In genomic region chr2:102147561-102147960, GRCm38 (mm10) we compare ENCODE assay signal across 22 mouse cellular contexts. TPM values are rescaled to one million over a fixed set of nuclear protein-coding genes. Genes with fewer than 3 reads are reported as not detected.
A peak's percentile ranks its signal among the peaks of the same experiment; 100 is the strongest.
DNase-seq lines count a peak whose midpoint lies in the region; ATAC-seq and TF ChIP-seq lines count a peak whose summit lies in the region.
"Had no signal": no experiment of that assay in that cellular context is flagged by ENCODE, and none has a peak within 500 bp of the region (broad histone marks: within the 10 kb centered on the region; RNA-seq: fewer than 3 reads in every experiment).

No protein-coding gene starts in this region.

- TF ChIP-seq CTCF in layer of hippocampus, adult 2 months (conservative IDR thresholded peaks at IDR 0.05), result no peak

- no peak for DNase-seq in hindbrain, embryonic 10.5 days (ENCODE audit: low spot score)
- DNase-seq in neural tube, embryonic 11.5 days (ENCODE audit: low spot score), result no peak
- no peak for DNase-seq in neural tube, embryonic 10.5 days (ENCODE audit: extremely low spot score, low spot score)
- no peak for DNase-seq in layer of hippocampus, adult 2 months (ENCODE audit: low spot score in 2 of 2)
- no peak for DNase-seq in adrenal gland, adult 2 months
- DNase-seq: cerebellum, adult 2 months; gastrocnemius, postnatal 14 days; heart, adult 11 months; kidney, postnatal 25 days; lung, embryonic 14.5 days; lung, postnatal 4 days; right cerebral cortex, adult 18-20 months; right cerebral cortex, postnatal 4 days; thymus, postnatal 25 days had no signal

- 71% methylated on average over 3 of the region's 4 CpGs for WGBS in hindbrain, embryonic 12.5 days
- WGBS in hindbrain, embryonic 10.5 days, result 71% methylated on average over 4 of the region's 4 CpGs
- 58% methylated on average over 4 of the region's 4 CpGs for whole genome bisulfite sequencing in neural tube, embryonic 11.5 days
- 32% methylated on average over 3 of the region's 4 CpGs for WGBS in midbrain, embryonic 15.5 days

- peak overlapping the region; percentile 73 for H3K27ac ChIP-seq in hindbrain, embryonic 12.5 days
- H3K27ac ChIP-seq in hindbrain, embryonic 10.5 days, result no peak overlapping the region; the same call in 1 of the 2 replicates
- H3K27ac ChIP-seq in neural tube, embryonic 11.5 days (ENCODE audit: low read depth, low read length), result peak overlapping the region; percentile 21; the same call in 1 of the 2 replicates
- 0 out of 2 replicates have a peak overlapping the region, but pooled peaks have one; percentile 39 for H3K27ac ChIP-seq in midbrain, embryonic 15.5 days
- H3K27ac ChIP-seq in layer of hippocampus, adult 2 months, result no peak overlapping the region
- H3K27ac ChIP-seq: limb, embryonic 15.5 days; liver, embryonic 14.5 days had no signal

- H3K36me3 ChIP-seq in hindbrain, embryonic 12.5 days, result no peaks in the 10 kb centered on the region
- H3K36me3 ChIP-seq in hindbrain, embryonic 10.5 days, result 0 out of 2 replicates have a peak, but pooled peaks cover 3% of the 10 kb centered on the region
- H3K36me3 ChIP-seq in neural tube, embryonic 11.5 days (ENCODE audit: control insufficient read depth, insufficient read depth, low read length), result no peaks in the 10 kb centered on the region
- H3K36me3 ChIP-seq in midbrain, embryonic 15.5 days (replicated peaks), result no peaks in the 10 kb centered on the region
- H3K36me3 ChIP-seq: limb, embryonic 15.5 days had no signal

- ATAC-seq in hindbrain, embryonic 12.5 days (ENCODE audit: low FRiP score), result peak; percentile 46
- ATAC-seq in neural tube, embryonic 11.5 days (ENCODE audit: insufficient read depth, low FRiP score, low TSS enrichment), result no peak; the same call in 1 of the 2 replicates
- no peak for ATAC-seq in midbrain, embryonic 15.5 days (replicated peaks)
- ATAC-seq: forebrain, embryonic 16.5 days; intestine, postnatal 0 days had no signal

- H3K9ac ChIP-seq in hindbrain, embryonic 12.5 days, result no peak overlapping the region
- no peak overlapping the region for H3K9ac ChIP-seq in neural tube, embryonic 11.5 days (ENCODE audit: low read length)
- no peak overlapping the region for H3K9ac ChIP-seq in midbrain, embryonic 15.5 days
- H3K9ac ChIP-seq: limb, embryonic 15.5 days; liver, embryonic 14.5 days; lung, embryonic 14.5 days had no signal

- H3K27me3 ChIP-seq in hindbrain, embryonic 12.5 days, result no peaks in the 10 kb centered on the region
- H3K27me3 ChIP-seq in hindbrain, embryonic 10.5 days (ENCODE audit: insufficient read depth, poor library complexity, severe bottlenecking), result no peaks in the 10 kb centered on the region
- H3K27me3 ChIP-seq in neural tube, embryonic 11.5 days (ENCODE audit: control insufficient read depth, insufficient read depth, low read length), result no peaks in the 10 kb centered on the region
- no peaks in the 10 kb centered on the region for H3K27me3 ChIP-seq in midbrain, embryonic 15.5 days (replicated peaks)
- H3K27me3 ChIP-seq: limb, embryonic 15.5 days had no signal

- H3K9me3 ChIP-seq in hindbrain, embryonic 12.5 days (replicated peaks), result no peaks in the 10 kb centered on the region
- no peaks in the 10 kb centered on the region for H3K9me3 ChIP-seq in hindbrain, embryonic 10.5 days
- H3K9me3 ChIP-seq in neural tube, embryonic 11.5 days (ENCODE audit: control insufficient read depth, low read length), result no peaks in the 10 kb centered on the region
- no peaks in the 10 kb centered on the region for H3K9me3 ChIP-seq in midbrain, embryonic 15.5 days
- H3K9me3 ChIP-seq: limb, embryonic 15.5 days had no signal

- peaks cover 18% of the 10 kb centered on the region for H3K4me1 ChIP-seq in hindbrain, embryonic 12.5 days
- H3K4me1 ChIP-seq in hindbrain, embryonic 10.5 days (replicated peaks), result peaks cover 20% of the 10 kb centered on the region
- peaks cover 10% of the 10 kb centered on the region for H3K4me1 ChIP-seq in neural tube, embryonic 11.5 days (ENCODE audit: control insufficient read depth, insufficient read depth, low read length)
- peaks cover 9% of the 10 kb centered on the region; the same call in 1 of the 2 replicates for H3K4me1 ChIP-seq in midbrain, embryonic 15.5 days

- H3K4me2 ChIP-seq in hindbrain, embryonic 12.5 days (replicated peaks), result no peak overlapping the region
- no peak overlapping the region for H3K4me2 ChIP-seq in neural tube, embryonic 11.5 days (ENCODE audit: low read depth)
- no peak overlapping the region for H3K4me2 ChIP-seq in midbrain, embryonic 15.5 days
- H3K4me2 ChIP-seq: heart, embryonic 11.5 days; limb, embryonic 15.5 days; lung, embryonic 14.5 days had no signal

- no peak overlapping the region for H3K4me3 ChIP-seq in hindbrain, embryonic 12.5 days
- no peak overlapping the region for H3K4me3 ChIP-seq in hindbrain, embryonic 10.5 days
- H3K4me3 ChIP-seq in neural tube, embryonic 11.5 days (ENCODE audit: low read depth, low read length), result no peak overlapping the region
- H3K4me3 ChIP-seq in midbrain, embryonic 15.5 days, result no peak overlapping the region
- H3K4me3 ChIP-seq in layer of hippocampus, adult 2 months, result no peak overlapping the region
- H3K4me3 ChIP-seq: limb, embryonic 15.5 days; myocyte had no signal

RNA-seq across cellular contexts. Expression of gene Ldlrad3, which starts 38.6 kb away (rescaled TPM):
- polyA plus RNA-seq in hindbrain, embryonic 12.5 days (2016; fragmentation: Nextera tagmentation; extraction: Ambion mirVana), result 54.9 and 58.4 TPM in 2 replicates
- polyA plus RNA-seq in hindbrain, embryonic 10.5 days (2016; fragmentation: Nextera tagmentation; extraction: Ambion mirVana), result 54.4 and 55.9 TPM in 2 replicates
- polyA plus RNA-seq in neural tube, embryonic 11.5 days (2014; fragmentation: Nextera tagmentation; extraction: Ambion mirVana), result 56.2 and 64.9 TPM in 2 replicates
- 29.6 and 31.2 TPM in 2 replicates for polyA plus RNA-seq in midbrain, embryonic 15.5 days (2015; fragmentation: Nextera tagmentation; extraction: Ambion mirVana)
- 10 to 100 TPM in 1 of 2 experiments, 1 to 10 TPM in 1; 9.3 to 11.2 TPM for total RNA-seq in layer of hippocampus, adult 2 months (2021)
- total RNA-seq in adrenal gland, adult 2 months (2021), result 1 to 10 TPM; 7.8 to 9.5 TPM
- 4.3 and 4.9 TPM in 2 replicates for polyA plus RNA-seq in adrenal gland, adult 2 months (2012; rRNA removed)

Comparison
In these comparisons a context has a peak if more than half of its experiments do, and no peak if none do; other contexts are left out.
1. H3K27ac ChIP-seq: peak in hindbrain, embryonic 12.5 days (single experiment), neural tube, embryonic 11.5 days (single experiment) and midbrain, embryonic 15.5 days (single experiment); none in hindbrain, embryonic 10.5 days (single experiment) and layer of hippocampus, adult 2 months (single experiment).